Mouse (Mus musculus): Measurements from ENCODE around the gene Mgat4e. TPM values are rescaled to one million over a fixed set of nuclear protein-coding genes. Genes with fewer than 3 reads are reported as not detected.
"Not testable (repeated sequence)": the region's sequence is repeated elsewhere in the genome, so short reads cannot be mapped to it uniquely, and the experiment has no call there.

The Mgat4e gene
- total RNA-seq, 2 experiments from 2014 or later: not detected

GRCm38 (mm10) chr1:134517841-134518240 is 31.6 kb downstream of the Mgat4e start:
- intact Hi-C loops (cut with DNase I; ENCODE audit: low total_unique reads); DNase-seq: not testable (repeated sequence)

GRCm38 (mm10) chr1:134516491-134517198 is 32.8 kb downstream of the Mgat4e start:
- intact Hi-C loops (cut with DNase I; ENCODE audit: low total_unique reads): no loop called here
- no peak for DNase-seq

GRCm38 (mm10) chr1:134515891-134516290 is 33.6 kb downstream of the Mgat4e start:
- intact Hi-C loops (cut with DNase I; ENCODE audit: low total_unique reads): no loop called here
- DNase-seq: no peak

GRCm38 (mm10) chr1:134513876-134514590 is 35.4 kb downstream of the Mgat4e start:
- intact Hi-C loops (cut with DNase I; ENCODE audit: low total_unique reads): no loop called here
- no peak for DNase-seq

GRCm38 (mm10) chr1:134513312-134513860 is 36.1 kb downstream of the Mgat4e start:
- intact Hi-C loops (cut with DNase I; ENCODE audit: low total_unique reads): no loop called here
- DNase-seq: peak; percentile 29

- intact Hi-C loops (cut with DNase I; ENCODE audit: low total_unique reads): no loop called here
Observed at GRCm38 (mm10) chr1:134512584-134512983, 36.9 kb downstream of the Mgat4e start.

GRCm38 (mm10) chr1:134512183-134512582 is 37.3 kb downstream of the Mgat4e start:
- intact Hi-C loops (cut with DNase I; ENCODE audit: low total_unique reads): no loop called here
- no peak for DNase-seq

More at GRCm38 (mm10) chr1:134512584-134512983, 36.9 kb downstream of the Mgat4e start:
- DNase-seq: no peak

- intact Hi-C loops (cut with DNase I; ENCODE audit: low total_unique reads): no loop called here
- DNase-seq: no peak
Observed at GRCm38 (mm10) chr1:134510018-134510417, 39.5 kb downstream of the Mgat4e start.

- no peak for DNase-seq
- intact Hi-C loops (cut with DNase I; ENCODE audit: low total_unique reads): no loop called here
Observed at GRCm38 (mm10) chr1:134506201-134506600, 43.3 kb downstream of the Mgat4e start.

- DNase-seq: no peak
- intact Hi-C loops (cut with DNase I; ENCODE audit: low total_unique reads): no loop called here
Observed at GRCm38 (mm10) chr1:134500916-134501315, 48.6 kb downstream of the Mgat4e start.

GRCm38 (mm10) chr1:134495991-134496390 is 53.5 kb downstream of the Mgat4e start:
- intact Hi-C loops (cut with DNase I; ENCODE audit: low total_unique reads): no loop called here
- DNase-seq: no peak

- intact Hi-C loops (cut with DNase I; ENCODE audit: low total_unique reads): no loop called here
- DNase-seq: no peak
Observed at GRCm38 (mm10) chr1:134495216-134495539, 54.3 kb downstream of the Mgat4e start.

- peak; percentile 99 for DNase-seq
- intact Hi-C loops (cut with DNase I; ENCODE audit: low total_unique reads): no loop called here
Observed at GRCm38 (mm10) chr1:134494428-134495215, 54.9 kb downstream of the Mgat4e start, which contains the start of gene Rabif. Gene Rabif, plus strand, starts transcription at chr1:134494648.

GRCm38 (mm10) chr1:134493956-134494355 is 55.5 kb downstream of the Mgat4e start:
- DNase-seq: no peak
- intact Hi-C loops (cut with DNase I; ENCODE audit: low total_unique reads): no loop called here

GRCm38 (mm10) chr1:134493496-134493895 is 56.0 kb downstream of the Mgat4e start:
- no peak for DNase-seq
- intact Hi-C loops (cut with DNase I; ENCODE audit: low total_unique reads): no loop called here

- intact Hi-C loops (cut with DNase I; ENCODE audit: low total_unique reads): no loop called here
- DNase-seq: no peak
Observed at GRCm38 (mm10) chr1:134492276-134492675, 57.2 kb downstream of the Mgat4e start.
